Mouse (Mus musculus): ENCODE measurements around the gene Dcaf6.

DNA sequence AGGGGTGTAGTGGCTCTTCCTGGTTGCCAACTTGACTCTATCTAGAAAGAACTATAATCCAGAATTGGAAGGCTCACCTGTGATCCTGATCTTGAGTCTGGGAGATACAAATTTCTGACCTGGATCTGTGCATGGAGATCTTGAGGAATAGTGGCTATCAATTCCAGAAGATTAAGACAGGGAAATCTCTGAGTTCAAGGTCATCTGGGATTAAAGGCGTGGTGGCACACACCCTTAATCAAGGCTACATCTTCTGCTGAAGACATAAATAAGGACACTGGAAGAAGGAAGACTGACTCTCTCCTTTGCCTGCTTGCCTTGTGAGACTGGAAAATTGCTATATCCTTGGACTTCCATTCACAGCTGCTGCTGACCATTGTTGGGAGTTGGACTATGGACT is 164.8 kb downstream of the Dcaf6 start, which contains the start of gene Gpr161:
- TF ChIP-seq CTCF (IDR thresholded peaks at IDR 0.05; ENCODE audit: borderline replicate concordance, insufficient read depth, low read length) (no peak), POLR2A (IDR thresholded peaks at IDR 0.05; ENCODE audit: low read depth, low read length) (no peak)

Measured in embryonic fibroblast, embryonic 13.5 days (primary cell).